Mouse (Mus musculus) myocyte (in vitro differentiated cells): Measurements from ENCODE around the gene Dgkg. TPM values are rescaled to one million over a fixed set of nuclear protein-coding genes. Genes with fewer than 3 reads are reported as not detected.

Experiments used
- H3K27me3 ChIP-seq: one replicate; pipeline ENCODE4 v1.6.1; 2011; ENCODE audit not compliant: control insufficient read depth, insufficient read depth, insufficient read length
- H3K36me3 ChIP-seq: one replicate; pipeline ENCODE4 v1.6.1; 2011; ENCODE audit not compliant: control insufficient read depth, insufficient read depth
- H3K4me2 ChIP-seq: one replicate; pipeline ENCODE4 v1.6.1; 2011; ENCODE audit warnings: low read depth, control low read depth
- H3K4me3 ChIP-seq: one replicate; pipeline ENCODE4 v1.5.1; 2011; ENCODE audit warnings: mild to moderate bottlenecking, control low read depth, moderate library complexity
- H3K79me2 ChIP-seq: one replicate; pipeline ENCODE4 v1.6.1; 2011; ENCODE audit not compliant: control insufficient read depth, insufficient read depth
- H3ac ChIP-seq: one replicate; pipeline ENCODE4 v1.6.1; 2011; ENCODE audit not compliant: control insufficient read depth, insufficient read length
- CEBPB ChIP-seq: IDR thresholded peaks from 2 replicates; pipeline ENCODE4 v1.6.1; 2011; ENCODE audit warnings: mild to moderate bottlenecking, moderate library complexity; ENCODE audit not compliant: poor library complexity, insufficient read depth, severe bottlenecking
- E2F4 ChIP-seq: IDR thresholded peaks from one replicate; pipeline ENCODE4 v1.6.1; 2011; ENCODE audit warnings: mild to moderate bottlenecking, control low read depth, moderate library complexity; ENCODE audit not compliant: insufficient read depth
- MAX ChIP-seq: IDR thresholded peaks from one replicate; pipeline ENCODE4 v1.6.1; 2011; ENCODE audit warnings: low read depth, mild to moderate bottlenecking, control low read depth
- MYOD1 ChIP-seq, 3 experiments: IDR thresholded peaks; one replicate each; pipeline ENCODE4 v1.6.1; 2011; ENCODE audit warnings: control low read depth in 2 of 3, low read depth in 2 of 3, mild to moderate bottlenecking in 2 of 3, moderate library complexity in 1 of 3; ENCODE audit not compliant: insufficient read length in 2 of 3, control insufficient read depth in 1 of 3
- MYOG ChIP-seq, 3 experiments: IDR thresholded peaks; one replicate each; pipeline ENCODE4 v1.6.1; 2011; ENCODE audit warnings: control low read depth in 2 of 3, low read depth in 2 of 3, mild to moderate bottlenecking in 2 of 3; ENCODE audit not compliant: insufficient read length in 2 of 3, control insufficient read depth in 1 of 3, insufficient read depth in 1 of 3
- POLR2A ChIP-seq: IDR thresholded peaks from one replicate; pipeline ENCODE4 v1.6.1; 2011; ENCODE audit warnings: low read depth, mild to moderate bottlenecking, control low read depth, moderate library complexity; ENCODE audit not compliant: insufficient read length
- POLR2AphosphoS2 ChIP-seq: IDR thresholded peaks from one replicate; pipeline ENCODE4 v1.6.1; 2011; ENCODE audit warnings: low read depth, control low read depth; ENCODE audit not compliant: insufficient read length
- REST ChIP-seq: IDR thresholded peaks from one replicate; pipeline ENCODE4 v1.6.1; 2011; ENCODE audit warnings: mild to moderate bottlenecking, control low read depth, moderate library complexity; ENCODE audit not compliant: insufficient read depth, insufficient read length
- SRF ChIP-seq: IDR thresholded peaks from one replicate; pipeline ENCODE4 v1.6.1; 2011; ENCODE audit warnings: low read depth; ENCODE audit not compliant: control insufficient read depth, insufficient read length
- TCF12 ChIP-seq: IDR thresholded peaks from one replicate; pipeline ENCODE4 v1.6.1; 2011; ENCODE audit warnings: mild to moderate bottlenecking, control low read depth; ENCODE audit not compliant: poor library complexity, insufficient read depth, severe bottlenecking
- TCF3 ChIP-seq: IDR thresholded peaks from one replicate; pipeline ENCODE4 v1.6.1; 2011; ENCODE audit warnings: low read depth, control low read depth; ENCODE audit not compliant: insufficient read length
- USF1 ChIP-seq: IDR thresholded peaks from one replicate; pipeline ENCODE4 v1.6.1; 2011; ENCODE audit warnings: low read depth, mild to moderate bottlenecking, control low read depth, moderate library complexity
- polyA plus RNA-seq: library from polyadenylated mRNA; unstranded; fragments of >200 nt; fragmentation: generic; extraction: Trizol; gene quantifications from one replicate; pipeline ENCODE4 v1.2.1, GENCODE M21; 2012; ENCODE audit warnings: missing spikeins

The Dgkg gene
- polyA plus RNA-seq, 1 experiment: 0.01 TPM

DNA sequence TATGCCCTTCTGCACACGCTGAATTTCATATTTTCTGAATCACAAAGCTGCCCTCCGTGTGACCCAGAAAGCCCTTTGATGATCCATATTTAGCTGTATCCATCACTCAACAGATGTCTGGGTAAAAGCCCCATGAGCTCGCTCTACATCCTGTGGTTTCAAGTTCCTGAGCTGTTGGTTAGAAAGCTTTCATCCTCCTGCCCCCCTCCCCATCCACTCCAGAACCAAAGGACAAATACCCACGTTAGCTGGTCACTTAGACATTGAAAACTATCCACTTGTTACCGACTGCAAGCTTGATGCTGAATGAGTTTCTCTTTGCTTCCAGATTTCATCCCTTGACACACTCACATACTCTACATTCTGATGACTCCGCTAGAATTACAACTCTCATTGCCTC is 195.3 kb downstream of the Dgkg start:
- Histone ChIP-seq H3K4me2 (no peak overlapping the region), H3K36me3 (no peaks in the 10 kb centered on the region), H3ac (no peak overlapping the region), H3K4me3 (no peak overlapping the region), H3K27me3 (no peaks in the 10 kb centered on the region), H3K79me2 (no peaks in the 10 kb centered on the region)
- TF ChIP-seq MAX (no peak), REST (no peak), SRF (no peak), POLR2AphosphoS2 (no peak), MYOG (IDR thresholded peaks at IDR 0.05; ENCODE audit: control insufficient read depth in 1 of 3, insufficient read depth in 1 of 3, insufficient read length in 2 of 3, low read depth in 2 of 3) (no peak), USF1 (no peak), CEBPB (no peak), TCF12 (no peak), POLR2A (no peak), TCF3 (no peak), MYOD1 (IDR thresholded peaks at IDR 0.05; ENCODE audit: control insufficient read depth in 1 of 3, insufficient read length in 2 of 3, low read depth in 2 of 3) (no peak), E2F4 (no peak)

DNA sequence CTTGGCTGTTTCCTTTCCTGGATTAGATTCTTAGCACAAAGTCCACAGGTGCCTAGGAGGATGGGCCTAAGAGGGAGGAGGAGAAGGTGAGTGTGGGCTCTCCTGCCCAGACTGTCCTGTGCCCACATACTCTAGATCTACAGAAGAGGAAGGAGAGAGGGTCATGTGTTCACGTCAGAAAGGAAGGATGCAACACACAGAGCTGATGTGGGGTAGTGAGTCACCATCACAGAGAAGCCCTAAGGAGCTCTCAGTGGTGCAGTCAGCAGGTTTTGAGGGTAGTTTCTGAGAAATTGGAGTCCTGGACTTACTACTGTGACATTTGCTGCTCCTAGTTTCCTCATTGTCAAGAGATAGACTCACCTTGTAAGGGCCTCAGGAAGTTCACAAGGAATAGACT is 196.1 kb downstream of the Dgkg start:
- Histone ChIP-seq H3ac (no peak overlapping the region), H3K79me2 (no peaks in the 10 kb centered on the region), H3K27me3 (peaks cover 6% of the 10 kb centered on the region), H3K36me3 (no peaks in the 10 kb centered on the region), H3K4me2 (no peak overlapping the region), H3K4me3 (no peak overlapping the region)
- TF ChIP-seq CEBPB (no peak), TCF12 (no peak), SRF (no peak), REST (no peak), POLR2A (no peak), E2F4 (no peak), MYOG (IDR thresholded peaks at IDR 0.05; ENCODE audit: control insufficient read depth in 1 of 3, insufficient read depth in 1 of 3, insufficient read length in 2 of 3, low read depth in 2 of 3) (no peak), USF1 (no peak), MYOD1 (IDR thresholded peaks at IDR 0.05; ENCODE audit: control insufficient read depth in 1 of 3, insufficient read length in 2 of 3, low read depth in 2 of 3) (no peak), POLR2AphosphoS2 (no peak), MAX (no peak), TCF3 (no peak)

DNA sequence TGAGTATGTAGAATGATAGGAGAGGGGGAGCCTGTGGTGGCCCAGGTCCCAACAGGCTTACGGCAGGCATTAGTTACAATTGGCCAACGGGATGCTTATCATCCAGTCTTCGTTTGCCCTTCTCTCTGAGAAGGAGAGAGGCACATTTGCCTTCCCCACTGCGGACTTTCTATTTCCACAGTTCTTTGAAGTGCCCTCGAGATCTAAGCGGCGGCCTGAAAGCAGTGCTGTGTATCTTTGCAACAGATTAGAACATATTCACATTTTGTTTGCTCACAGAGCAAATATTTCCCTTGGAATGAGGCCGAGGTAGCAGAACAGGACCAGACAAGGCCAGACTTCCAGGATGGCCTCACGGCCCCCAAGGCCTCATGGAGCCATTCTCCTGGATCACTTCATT is 204.9 kb downstream of the Dgkg start:
- H3K4me3 ChIP-seq: no peak overlapping the region
- peaks cover 22% of the 10 kb centered on the region for H3K27me3 ChIP-seq
- no peaks in the 10 kb centered on the region for H3K36me3 ChIP-seq
- H3ac ChIP-seq: no peak overlapping the region
- TF ChIP-seq MAX: no peak
- no peak for TF ChIP-seq POLR2AphosphoS2
- no peak for TF ChIP-seq MYOG (IDR thresholded peaks at IDR 0.05; ENCODE audit: control insufficient read depth in 1 of 3, insufficient read depth in 1 of 3, insufficient read length in 2 of 3, low read depth in 2 of 3)
- TF ChIP-seq CEBPB: no peak
- TF ChIP-seq TCF3: no peak
- TF ChIP-seq MYOD1 (IDR thresholded peaks at IDR 0.05; ENCODE audit: control insufficient read depth in 1 of 3, insufficient read length in 2 of 3, low read depth in 2 of 3): no peak
- no peak for TF ChIP-seq POLR2A
- TF ChIP-seq REST: no peak
- TF ChIP-seq TCF12: no peak
- no peak overlapping the region for H3K4me2 ChIP-seq
- no peaks in the 10 kb centered on the region for H3K79me2 ChIP-seq

DNA sequence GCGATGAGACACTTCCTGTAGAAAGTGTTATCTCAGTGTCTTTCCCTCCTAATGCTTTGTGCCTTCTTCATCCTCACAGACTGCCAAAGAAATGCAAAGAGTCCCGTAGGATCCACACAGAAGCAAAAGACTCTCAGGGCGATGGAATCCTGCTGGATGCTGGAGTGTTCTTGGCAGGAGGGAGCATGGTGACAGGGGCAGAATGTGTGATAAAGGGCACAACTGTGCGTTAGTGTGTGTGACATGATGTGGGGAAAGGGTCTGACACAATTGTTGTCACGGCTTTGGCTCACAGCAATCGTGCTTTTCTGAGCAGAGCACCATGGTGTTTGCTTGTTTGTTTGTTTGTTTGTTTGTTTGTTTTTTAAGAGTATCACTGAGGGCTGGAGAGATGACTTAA is 208.9 kb downstream of the Dgkg start:
- H3K27me3 ChIP-seq: peaks cover 9% of the 10 kb centered on the region
- H3K79me2 ChIP-seq: no peaks in the 10 kb centered on the region
- H3K4me3 ChIP-seq: no peak overlapping the region
- H3K36me3 ChIP-seq: no peaks in the 10 kb centered on the region
- no peak overlapping the region for H3K4me2 ChIP-seq
- no peak for TF ChIP-seq TCF12
- no peak for TF ChIP-seq POLR2AphosphoS2
- no peak for TF ChIP-seq USF1
- TF ChIP-seq MYOD1 (IDR thresholded peaks at IDR 0.05; ENCODE audit: control insufficient read depth in 1 of 3, insufficient read length in 2 of 3, low read depth in 2 of 3): no peak
- no peak for TF ChIP-seq CEBPB
- TF ChIP-seq REST: no peak
- no peak for TF ChIP-seq E2F4
- no peak for TF ChIP-seq TCF3
- TF ChIP-seq SRF: no peak
- no peak for TF ChIP-seq MAX
- H3ac ChIP-seq: no peak overlapping the region

DNA sequence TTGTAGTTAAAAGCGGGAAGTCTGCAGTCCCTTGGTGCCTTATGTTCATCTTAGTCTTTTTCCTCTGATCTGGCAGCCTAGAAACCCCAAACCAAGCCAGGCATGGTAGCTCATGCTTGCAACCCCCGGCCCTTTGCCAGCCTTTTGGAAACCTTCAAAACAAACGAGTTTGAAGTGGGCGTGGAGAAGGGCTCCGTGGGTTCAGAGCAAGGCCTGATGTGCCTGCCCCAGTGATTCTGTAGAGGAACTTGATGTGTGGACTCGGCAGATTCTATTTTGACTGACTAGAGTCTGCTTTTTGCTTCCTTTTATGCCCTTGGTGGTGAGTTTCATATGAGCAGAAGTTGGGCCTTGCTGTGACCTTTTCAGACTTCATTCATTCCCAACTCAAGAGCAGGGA is 212.2 kb downstream of the Dgkg start:
- H3K4me2 ChIP-seq: no peak overlapping the region
- no peaks in the 10 kb centered on the region for H3K79me2 ChIP-seq
- H3K36me3 ChIP-seq: no peaks in the 10 kb centered on the region
- H3K27me3 ChIP-seq: peaks cover 5% of the 10 kb centered on the region
- no peak overlapping the region for H3K4me3 ChIP-seq
- no peak for TF ChIP-seq POLR2AphosphoS2
- no peak for TF ChIP-seq MAX
- H3ac ChIP-seq: no peak overlapping the region
